Mouse (Mus musculus): Measurements from ENCODE around the gene A630076J17Rik. TPM values are rescaled to one million over a fixed set of nuclear protein-coding genes. Genes with fewer than 3 reads are reported as not detected.
A peak's percentile ranks its signal among the peaks of the same experiment; 100 is the strongest.

A630076J17Rik gene
- not detected in 2 replicates for total RNA-seq (2021)
- long read RNA-seq, experiment 1: 0 reads
- long read RNA-seq, experiment 2: 0 reads

DNA sequence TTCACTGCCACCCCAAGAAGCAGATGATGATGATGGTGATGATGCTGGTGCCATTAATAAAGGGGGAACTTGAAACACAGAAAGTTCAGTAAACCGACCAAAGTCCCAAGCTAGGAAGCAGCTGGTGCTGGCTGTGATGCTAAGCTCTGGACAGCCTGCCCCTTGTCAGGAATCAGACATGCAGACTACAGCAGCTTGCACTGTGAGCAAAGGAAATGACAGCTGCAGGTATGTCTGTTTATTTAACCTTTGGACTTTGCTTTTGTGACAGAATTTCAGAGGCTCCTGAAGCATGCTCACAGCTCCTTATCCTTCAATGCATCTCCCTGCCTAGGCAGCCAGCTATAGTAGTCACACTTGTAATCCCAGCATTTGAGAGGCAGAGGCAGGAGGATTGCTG, at the start of gene A630076J17Rik:
Gene A630076J17Rik (plus strand): TSS at position 88 of the 400 bp plus-strand sequence.
- DNase-seq: no peak

DNA sequence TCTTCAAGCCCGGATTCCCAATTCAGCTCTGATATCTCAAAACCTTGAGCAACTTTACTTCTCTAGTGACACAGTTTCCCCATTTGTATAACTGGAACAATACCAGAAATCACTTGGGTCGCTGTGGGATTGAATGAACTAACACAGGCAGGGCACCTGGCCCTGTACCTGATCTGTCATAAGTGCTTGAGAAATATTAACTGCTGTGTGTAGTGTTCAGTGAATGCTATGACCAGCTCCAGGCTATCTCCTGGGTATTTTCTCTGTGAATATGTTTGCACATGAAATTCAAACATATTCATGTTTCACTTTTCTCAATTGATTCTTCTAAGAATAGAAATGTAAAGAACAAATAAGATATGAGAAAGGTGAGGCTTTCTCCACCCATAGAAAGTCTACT, 49.6 kb upstream of the A630076J17Rik start:
- no peak for DNase-seq

DNA sequence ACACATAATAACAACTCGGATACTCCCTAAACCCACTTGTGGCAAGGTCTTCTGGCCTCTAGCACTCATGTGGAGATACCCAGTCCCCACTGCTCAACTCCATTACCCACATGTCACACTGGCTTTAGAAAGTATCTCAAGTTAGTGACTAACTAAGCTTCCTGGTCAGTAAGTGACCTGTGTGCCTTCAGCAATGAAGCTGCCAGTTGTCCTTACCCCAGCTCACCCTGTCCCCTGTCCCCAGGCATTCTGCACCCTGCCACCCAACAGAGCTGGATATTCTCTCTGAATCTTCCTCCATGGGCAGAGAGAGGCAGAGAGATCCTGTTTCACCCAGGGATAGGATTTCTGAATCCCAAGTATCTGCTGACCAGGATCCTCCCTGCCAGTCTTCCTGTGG, 47.7 kb upstream of the A630076J17Rik start, which contains the start of gene Kcna10:
Gene Kcna10 (plus strand): TSS at position 301 of the 400 bp plus-strand sequence.
- DNase-seq: no peak

DNA sequence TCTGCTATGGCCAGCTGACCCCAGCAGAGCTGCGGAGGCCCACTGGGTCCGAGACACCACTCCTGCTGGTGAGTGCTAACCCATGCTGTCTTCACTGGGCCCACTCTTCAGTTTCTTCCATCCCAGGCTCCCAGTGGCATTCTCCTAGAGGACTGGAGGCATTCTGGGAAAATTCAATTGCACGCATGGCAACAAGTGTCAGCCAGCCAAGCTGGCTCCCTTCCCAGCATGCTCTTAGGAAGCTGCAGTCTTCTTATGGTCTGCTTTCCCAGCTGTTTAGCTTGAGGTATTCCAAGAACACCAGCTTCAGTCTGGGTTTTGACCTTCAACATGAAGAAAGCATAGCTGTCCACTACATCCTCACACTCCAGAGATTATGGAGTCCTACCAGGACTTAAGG, 47.2 kb upstream of the A630076J17Rik start:
- no peak for DNase-seq

DNA sequence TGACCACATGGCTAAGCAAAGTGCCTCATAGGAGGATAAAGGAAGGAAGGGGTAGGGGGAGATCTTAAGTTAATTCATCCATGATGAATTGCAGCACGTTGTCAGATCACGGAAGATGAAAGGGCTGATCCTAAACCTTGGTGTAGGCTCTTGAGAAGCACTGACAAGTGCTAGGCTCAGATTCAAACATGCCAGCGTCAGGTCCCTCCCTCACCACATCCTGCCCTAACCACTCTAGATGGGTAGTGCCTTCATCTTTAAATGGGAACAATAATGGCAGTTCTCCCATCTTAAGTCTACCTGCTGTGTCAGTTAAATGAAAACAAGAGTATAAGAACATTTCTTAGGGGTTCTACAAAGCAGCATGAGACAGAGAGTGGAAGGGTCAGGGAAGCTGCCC, 44.8 kb upstream of the A630076J17Rik start:
- no peak for DNase-seq

DNA sequence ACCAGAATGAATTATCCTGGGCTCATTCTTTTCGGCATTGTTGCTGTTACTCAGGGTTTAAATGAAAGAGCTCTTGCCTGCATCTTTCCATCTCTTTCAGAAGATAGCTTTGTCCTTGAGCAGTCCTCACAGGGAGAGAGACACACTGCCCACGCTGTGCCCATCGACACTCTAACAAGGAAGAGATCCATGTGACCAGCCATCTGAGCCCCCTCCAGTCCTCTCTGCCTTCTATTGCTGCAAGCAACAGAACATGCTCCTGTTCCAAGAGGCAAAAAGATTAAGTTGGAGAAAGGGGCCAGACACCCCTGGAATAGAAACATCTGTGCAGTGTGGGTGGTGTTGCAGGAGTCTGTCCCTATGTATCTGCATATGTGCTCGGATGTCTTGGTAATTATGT, 43.4 kb upstream of the A630076J17Rik start:
- DNase-seq: no peak

GRCm38 (mm10) chr3:107188226-107188899, 42.1 kb upstream of the A630076J17Rik start:
- peak; percentile 38 for DNase-seq

- DNase-seq: no peak
Measured at GRCm38 (mm10) chr3:107201310-107202180, 28.9 kb upstream of the A630076J17Rik start.

DNA sequence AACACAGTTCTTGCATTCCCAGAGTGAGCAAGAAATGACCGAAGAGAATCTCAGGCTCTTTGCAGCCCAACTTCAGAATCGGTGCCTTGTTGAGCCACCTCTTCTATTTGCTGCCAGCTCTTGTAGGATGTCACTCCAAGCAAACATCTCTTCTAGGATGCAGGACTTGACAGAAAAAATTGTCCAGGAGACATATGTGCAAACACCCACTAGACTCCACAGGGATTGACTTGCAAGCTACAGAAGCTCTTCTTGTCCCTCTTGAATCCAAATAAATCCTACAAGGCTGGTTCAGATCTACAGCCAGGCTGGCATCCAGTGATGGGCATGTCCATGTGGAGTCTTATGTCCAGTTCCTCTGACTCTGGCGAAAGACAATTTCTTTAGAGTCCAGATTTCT, 26.0 kb upstream of the A630076J17Rik start:
- no peak for DNase-seq

- DNase-seq: no peak
Measured at GRCm38 (mm10) chr3:107205170-107205569, 25.2 kb upstream of the A630076J17Rik start.

- peak; percentile 83 for DNase-seq
Measured at GRCm38 (mm10) chr3:107205994-107206393, 24.4 kb upstream of the A630076J17Rik start.

DNA sequence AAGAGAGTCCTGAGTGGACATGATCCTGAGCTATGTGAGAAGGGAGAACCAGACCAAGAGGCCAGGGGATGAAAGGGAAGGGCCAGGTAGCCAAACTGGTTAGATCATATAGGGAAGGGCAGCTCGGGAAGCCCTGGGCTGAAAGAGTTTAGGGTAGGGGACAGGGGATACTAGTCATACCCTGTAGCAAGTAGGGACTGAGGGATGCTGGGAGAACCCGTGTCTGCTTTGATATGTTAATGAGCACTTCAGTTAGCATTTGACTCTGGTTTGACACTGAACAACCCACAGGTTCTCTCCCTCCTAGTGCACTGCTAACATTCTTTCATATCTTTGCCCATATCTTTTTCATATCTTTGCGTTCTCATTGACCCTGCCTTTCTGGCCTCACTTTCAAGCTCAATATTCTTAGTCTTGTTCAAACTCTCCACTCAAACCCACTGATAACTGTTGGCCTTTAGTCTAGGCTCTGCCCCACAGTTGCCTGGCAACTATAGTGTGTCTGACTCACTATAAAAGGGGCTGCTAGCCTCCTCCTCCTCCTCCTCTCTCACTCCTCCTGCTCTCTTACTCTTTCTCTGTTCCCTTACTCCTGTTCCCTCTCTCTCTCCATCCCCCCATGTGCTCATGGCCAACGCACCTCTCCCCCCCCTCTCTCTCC, 23.8 kb upstream of the A630076J17Rik start:
- DNase-seq: no peak

DNA sequence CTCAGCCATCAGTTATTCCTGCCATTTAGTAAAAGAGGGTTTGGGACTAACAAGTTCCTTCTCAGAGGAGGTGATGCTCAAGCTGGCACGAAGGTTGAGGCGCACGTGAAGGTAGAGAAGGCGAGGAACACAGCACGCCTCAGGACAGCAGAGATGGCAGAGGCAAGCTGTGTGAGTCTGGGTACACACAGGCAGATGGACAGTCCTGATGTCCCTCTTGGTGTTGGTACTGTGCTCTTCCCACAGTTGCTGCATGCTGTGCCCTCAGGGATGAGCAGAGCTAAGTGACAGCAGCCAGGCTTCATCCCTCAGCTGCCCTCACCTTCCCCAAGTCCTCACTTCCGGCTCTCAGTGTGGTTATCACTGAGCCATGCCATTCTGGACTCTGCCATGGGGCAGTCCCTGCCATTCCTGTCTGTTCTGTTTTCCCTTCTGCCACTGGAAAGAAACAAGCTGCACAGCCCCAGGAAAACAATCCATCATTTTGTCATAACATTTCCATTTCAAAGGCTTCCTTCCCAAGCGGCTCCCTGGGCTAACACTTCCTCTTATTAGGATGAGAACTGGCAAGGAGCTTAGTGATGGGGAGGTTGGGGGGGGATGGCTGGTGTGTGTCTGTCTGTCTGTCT, 22.7 kb upstream of the A630076J17Rik start:
- peak; percentile 11 for DNase-seq

DNA sequence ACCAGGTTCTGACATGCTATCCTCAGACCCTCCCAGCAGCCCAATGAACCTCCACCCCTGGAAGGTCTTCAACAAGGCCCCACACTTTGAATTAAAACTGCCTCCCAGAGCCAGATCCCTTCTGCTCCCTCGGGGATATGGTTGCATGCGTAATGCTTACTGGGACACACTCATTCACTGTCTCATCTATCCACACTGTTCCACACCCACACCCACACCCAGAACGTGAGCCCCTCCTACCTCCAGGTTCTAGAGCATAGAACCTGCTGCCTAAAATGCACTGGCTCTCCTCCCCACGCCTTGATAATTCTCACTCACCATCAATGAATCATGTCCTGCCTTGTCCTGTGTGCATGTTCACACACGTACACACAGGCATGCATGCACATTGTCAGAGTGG, 15.8 kb upstream of the A630076J17Rik start:
- no peak for DNase-seq

DNA sequence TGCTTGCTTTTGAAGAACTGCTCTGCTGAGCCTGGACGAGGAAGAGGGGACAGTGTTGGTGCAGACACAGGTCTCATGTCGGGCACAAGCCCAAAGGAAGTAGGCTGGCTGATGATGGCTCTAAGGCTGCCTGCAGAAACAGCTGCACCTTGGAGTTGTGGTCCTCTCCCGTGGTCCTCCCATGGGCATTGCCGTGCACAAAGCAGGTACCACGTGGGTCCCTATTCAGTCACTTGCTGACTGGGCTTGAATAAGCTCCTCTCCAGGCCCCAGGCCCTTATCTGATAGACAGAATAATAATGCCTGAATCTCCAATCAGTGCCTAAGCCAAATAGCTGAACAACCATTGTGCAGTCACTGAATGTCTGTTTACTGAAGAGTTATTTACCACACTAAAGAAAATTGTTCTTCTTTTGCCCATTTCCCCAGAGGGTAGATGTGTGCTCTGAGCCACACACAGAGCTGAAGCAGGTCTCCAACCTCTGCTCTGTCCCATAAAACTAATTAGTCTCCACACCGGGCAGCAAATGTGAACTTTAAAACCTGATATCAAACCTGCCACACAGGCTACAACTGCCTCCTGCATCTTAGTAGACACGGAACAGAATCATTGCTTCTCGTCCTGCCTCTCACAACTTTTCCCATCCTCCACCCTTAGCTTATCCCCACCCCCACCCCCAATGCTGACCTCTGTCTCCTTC, 13.9 kb upstream of the A630076J17Rik start:
- DNase-seq: no peak

- no peak for DNase-seq
Measured at GRCm38 (mm10) chr3:107217101-107217480, 13.3 kb upstream of the A630076J17Rik start.

DNA sequence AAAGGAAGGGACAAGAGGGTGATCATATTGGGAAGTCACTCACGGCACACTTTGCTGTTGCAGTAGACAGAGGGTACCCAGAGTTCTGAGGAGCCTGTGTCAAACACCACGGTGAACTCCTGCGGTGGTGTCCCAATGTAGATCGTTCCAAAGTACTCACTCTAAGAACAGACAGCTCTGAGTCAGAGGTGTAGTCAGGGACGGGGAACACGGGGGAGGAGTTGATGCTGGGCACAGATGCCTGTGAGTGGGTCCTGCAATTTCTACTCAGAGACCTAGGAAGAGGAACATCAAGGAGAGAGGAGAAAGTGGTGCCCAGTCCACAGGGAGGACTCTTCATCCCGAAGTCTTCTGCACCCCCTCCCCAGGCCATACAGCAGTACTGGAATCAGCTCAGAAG, 11.8 kb upstream of the A630076J17Rik start:
- DNase-seq: peak; percentile 9

- no peak for DNase-seq
Measured at GRCm38 (mm10) chr3:107221608-107222007, 8.8 kb upstream of the A630076J17Rik start, which contains the start of gene Cym. Gene Cym (minus strand): TSS chr3:107221732.

DNA sequence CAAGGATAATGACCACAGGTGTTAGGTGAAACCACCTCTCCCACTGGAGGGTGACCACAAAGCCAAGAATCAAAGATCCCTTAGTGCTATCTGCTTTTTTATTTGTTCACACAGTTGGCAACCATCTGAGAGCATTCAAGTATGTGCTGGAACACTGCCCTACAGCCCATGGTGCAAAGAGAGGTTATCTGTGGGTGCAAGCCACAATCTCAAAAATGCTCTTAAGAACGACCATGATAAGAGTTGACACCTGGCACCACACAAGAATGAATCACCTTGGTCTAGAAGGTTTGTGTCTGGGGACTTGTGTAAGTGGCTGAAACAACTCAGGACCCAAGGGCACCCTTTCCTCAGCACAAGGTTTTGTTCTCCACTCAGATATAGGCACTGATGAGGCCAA, 7.2 kb upstream of the A630076J17Rik start:
- no peak for DNase-seq

DNA sequence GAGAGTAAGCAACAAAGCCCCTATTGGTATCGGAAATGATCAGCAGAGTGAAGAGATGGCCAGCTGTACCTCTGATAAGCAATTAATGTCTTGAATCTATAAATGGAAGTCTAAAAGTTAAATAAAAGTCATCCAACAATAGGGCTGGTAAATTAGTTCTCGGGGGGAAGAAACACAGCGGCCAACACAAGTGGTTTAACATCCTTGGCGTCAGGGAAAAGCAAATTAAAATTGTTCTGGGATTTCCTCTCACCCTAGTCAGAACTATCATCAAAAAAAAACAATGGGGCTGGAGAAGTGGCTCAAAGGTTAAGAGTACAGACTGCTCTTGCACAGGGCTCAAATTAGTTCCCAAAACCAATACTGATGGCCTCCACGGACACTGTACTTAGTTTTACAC, 4.6 kb upstream of the A630076J17Rik start:
- no peak for DNase-seq

- DNase-seq: no peak
Measured at GRCm38 (mm10) chr3:107229221-107229620, 1.2 kb upstream of the A630076J17Rik start.

GRCm38 (mm10) chr3:107229822-107230221, 592 bp upstream of the A630076J17Rik start:
- DNase-seq: no peak

All from adrenal gland, postnatal 14 days (tissue).